ENCODE assay signal across 8 mouse cellular contexts in the genomic region with DNA sequence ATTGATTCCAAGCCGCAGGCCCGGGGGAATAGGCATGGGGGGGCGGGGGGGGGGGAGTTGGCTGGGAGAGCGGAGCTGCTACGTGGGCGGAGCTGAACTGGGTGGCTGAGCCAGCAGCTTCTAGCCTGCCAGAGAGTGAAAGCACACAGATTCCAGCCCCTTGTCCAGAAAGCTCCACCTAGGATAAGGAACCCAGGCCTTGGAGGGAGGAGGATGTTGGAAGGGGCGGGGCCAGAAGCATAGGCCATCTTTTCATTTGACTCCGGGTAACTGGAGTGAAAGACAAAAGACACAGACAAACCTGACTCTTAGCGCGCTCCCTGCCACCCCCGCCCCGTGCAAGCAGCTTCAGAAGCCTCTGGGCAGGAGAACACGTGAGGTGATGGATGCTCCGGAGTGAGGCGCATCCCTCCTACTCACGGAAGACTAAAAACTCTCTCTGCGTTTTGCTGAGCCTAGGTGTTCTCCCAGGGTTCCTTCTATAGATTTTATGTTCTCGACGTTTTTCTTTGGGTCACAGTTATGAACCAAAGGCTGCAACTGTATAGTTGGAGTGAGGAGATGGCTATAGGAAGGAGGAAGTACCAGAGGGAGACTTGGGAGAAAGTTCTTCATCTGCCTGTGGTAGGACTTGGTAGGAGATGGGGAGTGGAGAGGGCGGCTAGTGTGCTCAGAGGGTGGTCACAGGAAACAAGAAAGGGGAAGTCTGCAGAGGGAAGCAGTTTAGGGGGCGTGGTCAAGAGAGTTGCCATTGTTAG.
DNase-seq lines count a peak whose midpoint lies in the region; ATAC-seq and TF ChIP-seq lines count a peak whose summit lies in the region.

No protein-coding gene starts in this region.

- TF ChIP-seq POLR2A in brain, embryonic 14.5 days (IDR thresholded peaks at IDR 0.05; ENCODE audit: borderline replicate concordance, extremely low read depth, insufficient read depth, insufficient read length, poor library complexity, severe bottlenecking) = peak; percentile 28; the same call in 1 of the 2 replicates

- TF ChIP-seq CTCF in brain, embryonic 14.5 days (IDR thresholded peaks at IDR 0.05; ENCODE audit: borderline replicate concordance, extremely low read depth, insufficient read depth, insufficient read length) = no peak

- 1% methylated on average over 21 of the region's 21 CpGs for WGBS in forebrain, embryonic 14.5 days
- WGBS in large intestine, adult 2 months = 3% methylated on average over 21 of the region's 21 CpGs
- under 1% methylated on average over 21 of the region's 21 CpGs for WGBS in neural tube, embryonic 14.5 days

- intact Hi-C loops in heart, postnatal 14 days (cut with DNase I) = loop anchor here (5.0 kb wide), 1 partner anchor 51 kb away; no protein-coding TSS in a partner anchor

- peak overlapping the region; percentile 58 for H3K9ac ChIP-seq in forebrain, embryonic 14.5 days (ENCODE audit: low read length)
- peak overlapping the region; percentile 32; the same call in 1 of the 2 replicates for H3K9ac ChIP-seq in neural tube, embryonic 14.5 days (replicated peaks; ENCODE audit: low read depth, low read length)

- peak overlapping the region; percentile 48; the same call in 1 of the 2 replicates for H3K27ac ChIP-seq in forebrain, embryonic 14.5 days (ENCODE audit: low read depth, low read length)
- H3K27ac ChIP-seq in neural tube, embryonic 14.5 days (ENCODE audit: low read depth, low read length) = peak overlapping the region; percentile 45

- no peaks in the 10 kb centered on the region for H3K36me3 ChIP-seq in forebrain, embryonic 14.5 days (ENCODE audit: control insufficient read depth, insufficient read depth, low read length)
- H3K36me3 ChIP-seq in neural tube, embryonic 14.5 days (ENCODE audit: control insufficient read depth, insufficient read depth, low read length) = no peaks in the 10 kb centered on the region

- peak overlapping the region; percentile 71 for H3K4me2 ChIP-seq in forebrain, embryonic 14.5 days (ENCODE audit: low read length)
- H3K4me2 ChIP-seq in neural tube, embryonic 14.5 days (ENCODE audit: low read depth, low read length) = peak overlapping the region; percentile 60

- ATAC-seq in forebrain, embryonic 14.5 days = peak; percentile 93
- ATAC-seq in neural tube, embryonic 14.5 days (ENCODE audit: low read depth) = peak; percentile 91

- peaks cover 11% of the 10 kb centered on the region for H3K4me1 ChIP-seq in forebrain, embryonic 14.5 days (ENCODE audit: control insufficient read depth, insufficient read depth, low read length)
- peaks cover 8% of the 10 kb centered on the region for H3K4me1 ChIP-seq in neural tube, embryonic 14.5 days (ENCODE audit: control insufficient read depth, insufficient read depth, low read length)

- H3K27me3 ChIP-seq in forebrain, embryonic 14.5 days (replicated peaks; ENCODE audit: control insufficient read depth, insufficient read depth, low read length) = no peaks in the 10 kb centered on the region
- no peaks in the 10 kb centered on the region for H3K27me3 ChIP-seq in neural tube, embryonic 14.5 days (ENCODE audit: control insufficient read depth, insufficient read depth, low read length)

- peak; percentile 58 for DNase-seq in CD4-positive, CD25-positive, alpha-beta regulatory T cell, adult 2 months (ENCODE audit: low read depth, low spot score)
- DNase-seq in brain, embryonic 14.5 days (ENCODE audit: low read depth) = peak; percentile 92
- DNase-seq in forebrain, embryonic 14.5 days (ENCODE audit: low spot score) = peak; percentile 87
- peak; percentile 76 to 79 for DNase-seq in heart, postnatal 14 days
- DNase-seq in large intestine, adult 2 months (ENCODE audit: low read depth, low spot score) = peak; percentile 1
- DNase-seq in lung, adult 18-20 months = peak; percentile 56 to 58
- DNase-seq in thymus, adult 18-20 months = peak; percentile 26 to 51

- no peaks in the 10 kb centered on the region for H3K9me3 ChIP-seq in forebrain, embryonic 14.5 days (replicated peaks; ENCODE audit: control insufficient read depth, low read length)
- H3K9me3 ChIP-seq in neural tube, embryonic 14.5 days (ENCODE audit: control insufficient read depth, low read length) = no peaks in the 10 kb centered on the region

- peak overlapping the region; percentile 35 for H3K4me3 ChIP-seq in forebrain, embryonic 14.5 days (ENCODE audit: low read depth, low read length)
- H3K4me3 ChIP-seq in neural tube, embryonic 14.5 days (ENCODE audit: low read depth, low read length) = peak overlapping the region; percentile 25

Comparison
In these comparisons a context has a peak if more than half of its experiments do, and no peak if none do; other contexts are left out.
1. Peak in every context shown above with its lines: DNase-seq, ATAC-seq, H3K4me3 ChIP-seq and H3K27ac ChIP-seq.
2. DNase-seq: peak in every context shown above with its lines; median percentile 92 in brain, embryonic 14.5 days; 87 in forebrain, embryonic 14.5 days; 78 in heart, postnatal 14 days; 58 in CD4-positive, CD25-positive, alpha-beta regulatory T cell, adult 2 months; 57 in lung, adult 18-20 months; 38 in thymus, adult 18-20 months; 1 in large intestine, adult 2 months.